Mouse (Mus musculus): ENCODE measurements around the gene Prkag2. TPM values are rescaled to one million over a fixed set of nuclear protein-coding genes. Genes with fewer than 3 reads are reported as not detected.
A peak's percentile ranks its signal among the peaks of the same experiment; 100 is the strongest.

The Prkag2 gene
- 63.1 and 66.3 TPM in 2 replicates for polyA plus RNA-seq (2015; fragmentation: Nextera tagmentation; extraction: Ambion mirVana)

GRCm38 (mm10) chr5:25100516-25101125, at the start of gene Prkag2:
Gene Prkag2 (minus strand): TSS chr5:25100642.
- Histone ChIP-seq H3K9me3 (replicated peaks) (no peaks in the 10 kb centered on the region), H3K27ac (no peak within 1 kb of the TSS), H3K27me3 (peaks cover 53% of the 10 kb centered on the region), H3K4me1 (peaks cover 21% of the 10 kb centered on the region), H3K4me2 (peak within 1 kb of the TSS; percentile 99), H3K36me3 (ENCODE audit: poor library complexity, severe bottlenecking) (no peaks in the 10 kb centered on the region), H3K4me3 (peak within 1 kb of the TSS; percentile 55), H3K9ac (peak within 1 kb of the TSS; percentile 67)
- under 1% methylated on average over 43 of the region's 50 CpGs for WGBS
- peak; percentile 63 for ATAC-seq

- no peak for ATAC-seq
- WGBS = 80% methylated on average over 2 of the region's 2 CpGs
- no peaks in the 10 kb centered on the region for H3K27me3 ChIP-seq
- H3K4me3 ChIP-seq = no peak overlapping the region
- no peak overlapping the region for H3K4me2 ChIP-seq
- H3K9me3 ChIP-seq (replicated peaks) = no peaks in the 10 kb centered on the region
- H3K9ac ChIP-seq = no peak overlapping the region
- H3K27ac ChIP-seq = no peak overlapping the region
- H3K36me3 ChIP-seq (ENCODE audit: poor library complexity, severe bottlenecking) = no peaks in the 10 kb centered on the region
- peaks cover 5% of the 10 kb centered on the region for H3K4me1 ChIP-seq
These were observed 49.0 kb upstream of the Prkag2 start for GRCm38 (mm10) chr5:25149331-25149965.

- Histone ChIP-seq H3K9me3 (replicated peaks) (no peaks in the 10 kb centered on the region), H3K36me3 (ENCODE audit: poor library complexity, severe bottlenecking) (no peaks in the 10 kb centered on the region), H3K9ac (no peak overlapping the region), H3K4me2 (no peak overlapping the region), H3K4me3 (no peak overlapping the region), H3K4me1 (no peaks in the 10 kb centered on the region), H3K27ac (no peak overlapping the region), H3K27me3 (no peaks in the 10 kb centered on the region)
- 91% methylated on average over 7 of the region's 7 CpGs for WGBS
- no peak for ATAC-seq
These were observed 46.3 kb upstream of the Prkag2 start for GRCm38 (mm10) chr5:25146705-25147104.

- Histone ChIP-seq H3K4me1 (no peaks in the 10 kb centered on the region), H3K9me3 (replicated peaks) (no peaks in the 10 kb centered on the region), H3K4me2 (no peak overlapping the region), H3K9ac (no peak overlapping the region), H3K27me3 (no peaks in the 10 kb centered on the region), H3K27ac (no peak overlapping the region), H3K4me3 (no peak overlapping the region), H3K36me3 (ENCODE audit: poor library complexity, severe bottlenecking) (no peaks in the 10 kb centered on the region)
- 92% methylated on average over 4 of the region's 4 CpGs for WGBS
- no peak for ATAC-seq
These were observed 27.4 kb upstream of the Prkag2 start for GRCm38 (mm10) chr5:25127865-25128264.

- Histone ChIP-seq H3K27me3 (no peaks in the 10 kb centered on the region), H3K9ac (no peak overlapping the region), H3K4me3 (no peak overlapping the region), H3K4me1 (no peaks in the 10 kb centered on the region), H3K4me2 (no peak overlapping the region), H3K27ac (no peak overlapping the region), H3K9me3 (replicated peaks) (no peaks in the 10 kb centered on the region), H3K36me3 (ENCODE audit: poor library complexity, severe bottlenecking) (no peaks in the 10 kb centered on the region)
- 83% methylated on average over 3 of the region's 3 CpGs for WGBS
- no peak for ATAC-seq
These were observed 25.6 kb upstream of the Prkag2 start for GRCm38 (mm10) chr5:25125884-25126560.

GRCm38 (mm10) chr5:25122534-25122933, 22.1 kb upstream of the Prkag2 start:
- H3K4me1 ChIP-seq = no peaks in the 10 kb centered on the region
- no peak overlapping the region for H3K4me3 ChIP-seq
- WGBS = 96% methylated on average over 1 of the region's 1 CpGs
- no peak for ATAC-seq
- H3K9ac ChIP-seq = no peak overlapping the region
- H3K4me2 ChIP-seq = no peak overlapping the region
- H3K27ac ChIP-seq = no peak overlapping the region
- H3K9me3 ChIP-seq (replicated peaks) = no peaks in the 10 kb centered on the region
- no peaks in the 10 kb centered on the region for H3K27me3 ChIP-seq
- H3K36me3 ChIP-seq (ENCODE audit: poor library complexity, severe bottlenecking) = no peaks in the 10 kb centered on the region

- Histone ChIP-seq H3K4me1 (no peaks in the 10 kb centered on the region), H3K9me3 (replicated peaks) (no peaks in the 10 kb centered on the region), H3K4me3 (no peak overlapping the region), H3K4me2 (no peak overlapping the region), H3K36me3 (ENCODE audit: poor library complexity, severe bottlenecking) (no peaks in the 10 kb centered on the region), H3K27me3 (no peaks in the 10 kb centered on the region), H3K27ac (no peak overlapping the region), H3K9ac (no peak overlapping the region)
- no peak for ATAC-seq
- 65% methylated on average over 5 of the region's 5 CpGs for WGBS
These were observed 18.7 kb upstream of the Prkag2 start for GRCm38 (mm10) chr5:25119148-25119547.

- Histone ChIP-seq H3K9me3 (replicated peaks) (no peaks in the 10 kb centered on the region), H3K4me1 (no peaks in the 10 kb centered on the region), H3K36me3 (ENCODE audit: poor library complexity, severe bottlenecking) (no peaks in the 10 kb centered on the region), H3K4me2 (no peak overlapping the region), H3K27me3 (no peaks in the 10 kb centered on the region), H3K9ac (no peak overlapping the region), H3K4me3 (no peak overlapping the region), H3K27ac (no peak overlapping the region)
- WGBS = 88% methylated on average over 5 of the region's 5 CpGs
- no peak for ATAC-seq
These were observed 15.6 kb upstream of the Prkag2 start for GRCm38 (mm10) chr5:25115997-25116396.

- Histone ChIP-seq H3K9me3 (replicated peaks) (no peaks in the 10 kb centered on the region), H3K27ac (no peak overlapping the region), H3K4me1 (no peaks in the 10 kb centered on the region), H3K27me3 (no peaks in the 10 kb centered on the region), H3K4me2 (no peak overlapping the region), H3K4me3 (no peak overlapping the region), H3K9ac (no peak overlapping the region), H3K36me3 (ENCODE audit: poor library complexity, severe bottlenecking) (no peaks in the 10 kb centered on the region)
- 83% methylated on average over 5 of the region's 5 CpGs for whole genome bisulfite sequencing
- no peak for ATAC-seq
These were observed 14.8 kb upstream of the Prkag2 start for GRCm38 (mm10) chr5:25115216-25115615.

- no peak overlapping the region for H3K4me3 ChIP-seq
- H3K9ac ChIP-seq = no peak overlapping the region
- H3K9me3 ChIP-seq (replicated peaks) = no peaks in the 10 kb centered on the region
- H3K4me1 ChIP-seq = 0 out of 2 replicates have a peak, but pooled peaks cover 4% of the 10 kb centered on the region
- no peak overlapping the region for H3K27ac ChIP-seq
- no peaks in the 10 kb centered on the region for H3K36me3 ChIP-seq (ENCODE audit: poor library complexity, severe bottlenecking)
- no peak for ATAC-seq
- no peaks in the 10 kb centered on the region for H3K27me3 ChIP-seq
- H3K4me2 ChIP-seq = no peak overlapping the region
These were observed 13.7 kb upstream of the Prkag2 start for GRCm38 (mm10) chr5:25114110-25114509.

- H3K36me3 ChIP-seq (ENCODE audit: poor library complexity, severe bottlenecking) = no peaks in the 10 kb centered on the region
- H3K4me2 ChIP-seq = no peak overlapping the region
- no peaks in the 10 kb centered on the region for H3K27me3 ChIP-seq
- no peak overlapping the region for H3K27ac ChIP-seq
- H3K4me1 ChIP-seq = 0 out of 2 replicates have a peak, but pooled peaks cover 4% of the 10 kb centered on the region
- no peak overlapping the region for H3K4me3 ChIP-seq
- no peak for ATAC-seq
- H3K9ac ChIP-seq = no peak overlapping the region
- 82% methylated on average over 3 of the region's 3 CpGs for WGBS
- no peaks in the 10 kb centered on the region for H3K9me3 ChIP-seq (replicated peaks)
These were observed 9.9 kb upstream of the Prkag2 start for GRCm38 (mm10) chr5:25110314-25110713.

- no peaks in the 10 kb centered on the region for H3K9me3 ChIP-seq (replicated peaks)
- H3K9ac ChIP-seq = no peak overlapping the region
- H3K36me3 ChIP-seq (ENCODE audit: poor library complexity, severe bottlenecking) = no peaks in the 10 kb centered on the region
- no peak overlapping the region for H3K4me2 ChIP-seq
- H3K4me3 ChIP-seq = no peak overlapping the region
- H3K27me3 ChIP-seq = peaks cover 17% of the 10 kb centered on the region
- peaks cover 10% of the 10 kb centered on the region; the same call in 1 of the 2 replicates for H3K4me1 ChIP-seq
- ATAC-seq = no peak
- no peak overlapping the region for H3K27ac ChIP-seq
These were observed 5.3 kb upstream of the Prkag2 start for GRCm38 (mm10) chr5:25105748-25106147.

Measured in forebrain, embryonic 13.5 days (tissue).